Mouse (Mus musculus) B cell, adult 2 months (primary cell): ENCODE results near the gene Vmp1.

ENCODE experiments used
- DNase-seq, 2 experiments: peaks; one replicate each; pipeline ENCODE4 v3.0.0; 2022

Gene Vmp1

GRCm38 (mm10) chr11:86671041-86671675 lies 12.5 kb downstream of the Vmp1 start:
- DNase-seq, result no peak

- DNase-seq, result no peak
Measured at GRCm38 (mm10) chr11:86668169-86668568, 15.5 kb downstream of the Vmp1 start.

GRCm38 (mm10) chr11:86667553-86667952 lies 16.1 kb downstream of the Vmp1 start:
- DNase-seq, result no peak

GRCm38 (mm10) chr11:86664406-86664805 lies 19.2 kb downstream of the Vmp1 start:
- no peak for DNase-seq

- no peak for DNase-seq
Measured at GRCm38 (mm10) chr11:86663977-86664376, 19.7 kb downstream of the Vmp1 start.

GRCm38 (mm10) chr11:86662986-86663895 lies 20.4 kb downstream of the Vmp1 start:
- DNase-seq, result no peak

GRCm38 (mm10) chr11:86657863-86658262 lies 25.8 kb downstream of the Vmp1 start:
- DNase-seq, result no peak

GRCm38 (mm10) chr11:86656849-86657567 lies 26.6 kb downstream of the Vmp1 start:
- no peak for DNase-seq

GRCm38 (mm10) chr11:86655671-86656070 lies 28.0 kb downstream of the Vmp1 start:
- no peak for DNase-seq

- DNase-seq, result no peak
Measured at GRCm38 (mm10) chr11:86654096-86654495, 29.5 kb downstream of the Vmp1 start.

GRCm38 (mm10) chr11:86653446-86653845 lies 30.2 kb downstream of the Vmp1 start:
- DNase-seq, result peak; percentile 64 to 69

- DNase-seq, result no peak
Measured at GRCm38 (mm10) chr11:86652578-86652979, 31.1 kb downstream of the Vmp1 start.

GRCm38 (mm10) chr11:86650676-86651075 lies 33.0 kb downstream of the Vmp1 start:
- no peak for DNase-seq

GRCm38 (mm10) chr11:86649542-86649941 lies 34.1 kb downstream of the Vmp1 start:
- DNase-seq, result no peak

GRCm38 (mm10) chr11:86647706-86648447 lies 35.8 kb downstream of the Vmp1 start:
- no peak for DNase-seq

- DNase-seq, result no peak
Measured at GRCm38 (mm10) chr11:86646885-86647459, 36.7 kb downstream of the Vmp1 start.

GRCm38 (mm10) chr11:86646136-86646834 lies 37.4 kb downstream of the Vmp1 start:
- DNase-seq, result no peak

GRCm38 (mm10) chr11:86644553-86644952 lies 39.1 kb downstream of the Vmp1 start:
- no peak for DNase-seq

GRCm38 (mm10) chr11:86641714-86642113 lies 41.9 kb downstream of the Vmp1 start:
- no peak for DNase-seq

- no peak for DNase-seq
Measured at GRCm38 (mm10) chr11:86637697-86638096, 45.9 kb downstream of the Vmp1 start.

- DNase-seq, result no peak
Measured at GRCm38 (mm10) chr11:86634396-86634795, 49.2 kb downstream of the Vmp1 start.

GRCm38 (mm10) chr11:86629941-86630340 lies 53.7 kb downstream of the Vmp1 start:
- DNase-seq, result no peak
